Mouse (Mus musculus): ENCODE results near the gene Mettl9.
"Not testable (repeated sequence)": the region's sequence is repeated elsewhere in the genome, so short reads cannot be mapped to it uniquely, and the experiment has no call there.

Mettl9 gene

GRCm38 (mm10) chr7:121033856-121034652, at the start of gene Mettl9:
Mettl9 (plus strand) TSS chr7:121034445.
- peak; percentile 94 for DNase-seq

GRCm38 (mm10) chr7:120991191-120991590, 43.1 kb upstream of the Mettl9 start:
- DNase-seq = no peak

GRCm38 (mm10) chr7:120999021-120999530, 35.2 kb upstream of the Mettl9 start:
- DNase-seq = no peak

GRCm38 (mm10) chr7:121000065-121000822, 34.0 kb upstream of the Mettl9 start:
- DNase-seq = no peak

- no peak for DNase-seq
Observed at GRCm38 (mm10) chr7:121001879-121002278, 32.4 kb upstream of the Mettl9 start.

GRCm38 (mm10) chr7:121002407-121002928, 31.8 kb upstream of the Mettl9 start:
- DNase-seq = no peak

- no peak for DNase-seq
Observed at GRCm38 (mm10) chr7:121003793-121004418, 30.3 kb upstream of the Mettl9 start.

- DNase-seq = no peak
Observed at GRCm38 (mm10) chr7:121011794-121012689, 22.2 kb upstream of the Mettl9 start.

GRCm38 (mm10) chr7:121014486-121014885, 19.8 kb upstream of the Mettl9 start:
- DNase-seq = no peak

GRCm38 (mm10) chr7:121018778-121019177, 15.5 kb upstream of the Mettl9 start:
- DNase-seq = no peak

GRCm38 (mm10) chr7:121020277-121020676, 14.0 kb upstream of the Mettl9 start:
- no peak for DNase-seq

GRCm38 (mm10) chr7:121025221-121026008, 8.8 kb upstream of the Mettl9 start:
- no peak for DNase-seq

- DNase-seq = no peak
Observed at GRCm38 (mm10) chr7:121026300-121026699, 7.9 kb upstream of the Mettl9 start.

- DNase-seq = not testable (repeated sequence)
Observed at GRCm38 (mm10) chr7:121029947-121030346, 4.3 kb upstream of the Mettl9 start.

- DNase-seq = peak; percentile 83
Observed at GRCm38 (mm10) chr7:121034701-121035141, 476 bp downstream of the Mettl9 start.

GRCm38 (mm10) chr7:121035161-121035721, 996 bp downstream of the Mettl9 start:
- peak; percentile 41 for DNase-seq

GRCm38 (mm10) chr7:121040595-121040994, 6.3 kb downstream of the Mettl9 start:
- DNase-seq = no peak

- no peak for DNase-seq
Observed at GRCm38 (mm10) chr7:121041989-121042388, 7.7 kb downstream of the Mettl9 start.

- no peak for DNase-seq
Observed at GRCm38 (mm10) chr7:121043004-121043403, 8.8 kb downstream of the Mettl9 start.

GRCm38 (mm10) chr7:121043510-121043909, 9.3 kb downstream of the Mettl9 start:
- no peak for DNase-seq

- DNase-seq = no peak
Observed at GRCm38 (mm10) chr7:121044251-121044650, 10.0 kb downstream of the Mettl9 start.
